Mouse (Mus musculus) MEL-GATA-1-ER (cell line): ENCODE results near the gene Brd7.

ENCODE experiments used
- DNase-seq: peaks from one replicate; pipeline ENCODE4 v3.0.0-alpha.2; 2012; ENCODE audit warnings: low read depth; ENCODE audit errors: extremely low read depth

The Brd7 gene

DNA sequence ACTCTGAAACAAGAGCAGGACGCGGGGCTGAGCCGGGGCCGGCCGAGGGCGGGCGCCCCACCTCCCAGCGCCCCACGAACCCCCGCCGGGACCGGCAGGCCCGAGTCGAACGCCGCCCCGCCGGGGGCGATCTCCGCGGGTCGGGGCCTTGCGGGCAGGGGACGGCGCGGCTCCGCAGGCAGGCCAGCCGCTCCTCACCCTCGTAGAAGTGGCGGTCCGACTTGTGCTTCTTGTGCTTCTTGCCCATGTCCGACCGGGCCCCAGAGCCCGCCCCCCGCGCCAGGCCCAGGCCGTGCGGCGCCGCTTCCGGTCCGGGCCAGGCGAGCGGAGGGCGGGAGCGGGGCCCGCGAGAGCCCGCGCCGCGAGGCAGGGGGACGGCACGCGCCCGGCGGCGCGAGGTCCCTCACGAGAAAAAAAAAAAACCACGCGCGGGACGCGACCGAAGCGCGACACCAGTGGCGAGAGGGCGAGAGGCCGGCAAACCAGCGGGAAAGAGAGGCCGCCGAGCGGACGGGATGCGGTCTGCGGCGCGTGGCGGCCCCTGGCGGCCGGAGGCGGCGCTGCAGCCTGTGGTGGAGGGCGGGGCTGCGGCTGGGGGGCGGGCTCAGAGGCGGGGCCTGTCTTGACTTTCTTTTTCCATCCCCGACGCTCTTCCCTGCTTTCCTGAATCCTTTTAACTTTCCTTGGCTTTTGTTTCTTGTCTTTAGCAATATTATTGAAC is at the start of gene Brd7:
TSS of gene Brd7 (minus strand) at position 487 of the 721 bp plus-strand sequence.
- DNase-seq, result peak; percentile 26

DNA sequence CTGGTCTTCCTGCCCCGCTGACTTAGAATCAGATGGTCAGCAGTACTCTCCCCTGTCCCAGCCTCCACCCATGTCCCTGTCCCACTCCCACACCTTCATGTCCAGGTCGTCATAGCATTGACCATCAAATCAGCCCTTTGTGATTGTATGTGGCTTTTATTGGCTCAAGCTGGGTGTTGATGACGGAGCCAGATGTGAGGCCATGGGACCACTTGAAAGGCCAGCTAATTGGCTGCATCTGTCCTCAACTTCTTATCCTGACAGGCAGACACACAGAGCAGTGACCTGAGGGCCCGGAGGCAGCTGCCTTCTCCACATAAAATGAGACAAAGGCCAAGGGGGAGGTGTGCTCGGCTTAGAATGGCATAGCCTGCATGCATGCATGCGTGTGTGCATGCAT is 49.5 kb upstream of the Brd7 start:
- DNase-seq, result no peak

DNA sequence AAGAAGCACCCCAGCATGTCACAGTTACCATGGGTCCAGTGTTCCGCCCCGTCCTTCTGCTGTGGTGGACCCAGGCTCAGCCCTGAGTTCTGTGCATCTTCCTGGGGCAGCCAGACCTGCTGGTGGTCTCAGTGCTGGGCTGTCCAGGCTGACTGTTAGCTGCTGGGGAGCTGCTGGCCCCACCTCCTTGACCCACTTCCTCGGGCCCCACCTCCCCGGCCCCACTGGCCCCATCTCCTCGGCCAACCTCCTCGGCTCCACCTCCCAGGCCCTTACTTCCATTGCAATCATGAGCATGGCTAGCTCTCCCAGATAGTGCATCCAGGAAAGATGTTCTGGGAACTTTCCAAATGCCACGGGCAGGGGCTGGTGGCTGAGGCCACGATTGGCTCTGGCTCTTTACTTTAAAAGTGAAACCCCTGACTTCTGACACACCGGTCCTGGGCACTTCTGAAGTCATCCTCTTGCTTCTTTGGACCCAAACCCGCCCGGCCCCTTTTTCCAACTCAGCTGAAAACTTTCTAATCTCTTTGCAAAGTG is 47.5 kb upstream of the Brd7 start:
- no peak for DNase-seq

GRCm38 (mm10) chr8:88407716-88408115 is 45.7 kb upstream of the Brd7 start:
- no peak for DNase-seq

- no peak for DNase-seq
Observed at GRCm38 (mm10) chr8:88398060-88398459, 36.1 kb upstream of the Brd7 start.

DNA sequence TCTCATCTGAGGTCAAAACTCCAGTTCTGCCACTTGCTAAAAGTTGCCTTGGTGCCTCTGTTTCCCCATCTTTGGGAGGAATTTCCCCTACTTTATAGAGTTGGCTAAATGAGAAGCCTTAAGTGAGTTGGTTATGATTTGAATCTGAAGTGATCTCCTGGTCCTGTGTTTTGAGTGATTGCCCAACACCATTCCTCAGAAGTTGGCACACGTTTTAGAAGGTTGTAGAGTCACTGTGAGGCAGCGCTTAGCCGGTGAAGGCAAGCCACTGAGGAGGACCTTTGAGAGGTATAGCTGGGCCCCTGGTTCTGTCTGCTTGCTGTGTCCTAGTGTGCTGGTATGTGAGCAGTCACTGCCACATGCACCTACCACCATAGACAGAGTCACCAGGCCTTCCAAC is 31.3 kb upstream of the Brd7 start:
- no peak for DNase-seq

- DNase-seq, result peak; percentile 29
Observed at GRCm38 (mm10) chr8:88390749-88391148, 28.8 kb upstream of the Brd7 start.

GRCm38 (mm10) chr8:88388691-88389239 is 26.8 kb upstream of the Brd7 start:
- DNase-seq, result no peak

- DNase-seq, result no peak
Observed at GRCm38 (mm10) chr8:88387874-88388273, 25.9 kb upstream of the Brd7 start.

GRCm38 (mm10) chr8:88383164-88383556 is 21.2 kb upstream of the Brd7 start:
- DNase-seq, result no peak

GRCm38 (mm10) chr8:88382311-88383163 is 20.5 kb upstream of the Brd7 start:
- DNase-seq, result no peak

DNA sequence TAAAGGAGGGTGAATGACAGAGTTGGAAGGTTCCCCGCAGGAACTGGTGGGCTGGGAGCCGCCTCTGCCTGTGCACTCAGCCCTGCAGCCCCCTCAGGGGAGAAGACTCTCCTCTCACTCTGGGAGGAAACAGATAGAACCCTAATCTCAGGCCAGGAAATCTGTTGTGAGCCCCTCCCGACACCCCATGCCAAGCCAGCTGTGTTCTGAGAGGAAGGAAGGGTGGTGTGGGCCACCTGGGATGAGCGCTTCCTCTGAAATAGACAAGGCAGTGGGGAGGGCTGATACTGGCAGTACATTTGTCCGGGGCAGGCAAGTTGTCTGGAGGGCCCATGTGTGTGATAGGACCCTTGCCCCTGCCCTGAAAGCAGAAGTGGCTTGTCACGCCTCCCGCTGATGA is 18.5 kb upstream of the Brd7 start:
- peak; percentile 57 for DNase-seq

DNA sequence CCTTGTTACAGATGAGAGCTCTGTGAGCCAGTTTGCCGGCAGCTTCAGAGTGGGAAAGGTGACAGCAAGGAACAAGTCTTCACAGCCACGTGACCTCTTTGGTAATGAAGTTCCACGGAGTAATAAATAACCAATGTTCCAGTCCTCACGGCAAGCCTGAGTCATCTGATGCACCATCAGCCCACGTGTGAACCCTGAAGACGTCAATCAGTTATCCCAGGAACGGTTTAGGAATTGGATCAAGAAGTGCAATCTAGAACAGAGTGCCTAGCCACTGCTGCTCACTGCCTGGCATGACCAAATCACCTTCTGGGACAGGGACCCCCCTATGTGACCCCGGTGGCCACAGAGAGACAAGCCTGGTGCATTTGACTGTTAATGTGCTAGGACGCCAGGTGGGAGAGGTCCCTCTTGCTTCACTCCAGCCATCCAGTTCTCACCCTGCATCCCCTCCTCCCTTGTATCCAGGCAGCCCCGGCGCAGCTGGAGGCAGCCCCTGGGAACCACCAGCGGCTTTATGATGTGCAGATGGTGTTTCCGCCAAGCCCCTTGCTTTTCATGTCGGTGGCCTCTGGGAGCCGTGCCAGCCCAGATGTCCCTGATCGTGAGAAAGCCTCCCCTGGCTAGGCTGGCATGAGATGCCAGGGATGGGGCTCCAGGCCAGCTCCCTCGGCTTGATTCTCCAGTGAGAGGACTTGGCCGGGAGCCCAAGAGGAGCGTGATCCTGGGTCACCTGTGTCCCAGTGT is 15.0 kb upstream of the Brd7 start:
- no peak for DNase-seq

DNA sequence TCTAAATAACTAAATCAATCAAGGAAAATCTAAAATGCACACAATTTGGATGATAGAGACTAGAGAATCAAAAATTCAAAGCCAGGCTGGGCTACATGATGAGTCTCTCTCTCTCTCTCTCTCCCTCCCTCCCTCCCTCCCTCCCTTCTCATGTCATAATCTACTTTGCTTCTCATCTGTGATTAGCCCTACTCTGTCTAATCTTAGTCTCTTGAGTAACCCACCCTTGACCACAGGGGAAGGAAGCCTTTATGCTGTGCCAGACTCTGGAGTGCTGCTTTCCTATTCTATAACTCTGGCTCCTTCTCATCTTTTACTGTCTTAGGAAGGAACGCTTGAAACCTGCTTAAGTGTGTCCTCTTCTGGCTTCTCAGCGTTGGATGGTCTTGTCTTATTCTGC is 9.5 kb upstream of the Brd7 start:
- no peak for DNase-seq

DNA sequence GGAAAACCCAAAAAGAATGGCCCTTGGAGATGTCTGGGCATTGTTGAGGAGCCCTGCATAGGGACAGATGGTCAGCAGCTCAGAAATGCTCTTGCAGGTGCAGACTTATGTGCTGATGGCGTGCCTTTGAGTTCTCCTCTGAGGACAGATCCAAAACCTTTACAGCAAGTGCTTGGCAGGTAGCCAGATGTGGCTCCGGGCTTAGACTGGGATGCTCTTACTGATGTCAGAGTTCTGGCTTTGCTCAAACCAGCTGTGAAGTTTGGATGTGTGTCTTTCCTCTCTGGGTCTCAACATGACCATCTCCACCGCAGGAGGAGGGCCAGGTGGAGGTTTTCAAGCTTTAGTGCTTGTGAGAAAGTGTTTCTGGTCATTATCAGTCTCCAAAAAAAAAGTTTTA is 7.8 kb upstream of the Brd7 start:
- DNase-seq, result no peak

DNA sequence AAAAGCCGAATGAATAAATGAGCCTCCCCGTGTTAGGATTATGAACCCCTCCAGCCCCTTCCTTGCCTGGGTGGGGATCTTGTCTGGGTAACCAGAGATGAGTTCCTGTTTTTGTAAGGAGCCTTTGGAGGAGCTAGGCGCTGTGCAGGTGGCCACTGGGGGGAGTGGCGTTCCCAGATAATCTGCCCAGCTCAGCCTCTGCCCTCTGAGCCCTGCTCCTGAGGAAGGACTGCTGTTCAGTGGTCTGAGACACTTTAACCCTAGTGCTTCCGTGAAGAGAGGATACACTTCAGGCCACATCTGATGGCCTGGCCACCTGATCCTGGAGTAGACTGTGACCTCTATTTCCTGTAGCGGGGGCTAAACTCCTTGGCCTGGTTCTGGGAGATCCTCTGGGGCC is 7.2 kb upstream of the Brd7 start:
- no peak for DNase-seq

- peak; percentile 68 for DNase-seq
Observed at GRCm38 (mm10) chr8:88362446-88363150, 604 bp upstream of the Brd7 start.

DNA sequence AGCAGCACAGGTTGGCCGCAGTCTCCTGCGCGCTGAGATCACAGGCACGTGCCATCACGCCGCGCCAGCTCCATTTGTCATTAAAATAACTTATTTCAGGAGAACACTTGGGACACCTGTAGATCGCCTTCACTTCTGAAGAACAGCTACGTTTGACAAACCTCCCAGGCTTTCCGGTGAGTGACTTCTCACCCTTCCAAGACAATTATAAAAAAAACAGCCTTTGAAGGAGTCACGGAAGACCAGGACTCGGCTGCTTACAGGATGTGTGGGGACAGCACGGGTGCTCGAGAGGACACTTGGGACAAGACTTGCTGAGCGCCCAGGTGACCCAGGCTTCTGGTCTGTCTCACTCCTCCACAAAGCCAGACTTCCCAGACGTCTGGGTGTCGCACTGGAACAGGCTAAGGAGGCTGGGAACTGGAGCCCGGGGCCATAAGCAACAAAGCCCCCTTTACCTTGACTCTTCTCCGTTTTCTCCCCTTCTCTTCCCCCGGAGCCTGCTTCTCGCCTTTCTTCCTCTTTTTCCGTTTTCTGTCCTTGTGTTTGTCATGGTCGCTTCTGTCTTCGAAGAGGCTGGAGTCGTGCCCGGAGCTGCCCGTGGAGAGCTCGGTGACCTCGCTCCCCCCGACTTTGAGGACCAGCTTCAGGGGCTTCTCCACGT is 818 bp downstream of the Brd7 start:
- peak; percentile 41 for DNase-seq

DNA sequence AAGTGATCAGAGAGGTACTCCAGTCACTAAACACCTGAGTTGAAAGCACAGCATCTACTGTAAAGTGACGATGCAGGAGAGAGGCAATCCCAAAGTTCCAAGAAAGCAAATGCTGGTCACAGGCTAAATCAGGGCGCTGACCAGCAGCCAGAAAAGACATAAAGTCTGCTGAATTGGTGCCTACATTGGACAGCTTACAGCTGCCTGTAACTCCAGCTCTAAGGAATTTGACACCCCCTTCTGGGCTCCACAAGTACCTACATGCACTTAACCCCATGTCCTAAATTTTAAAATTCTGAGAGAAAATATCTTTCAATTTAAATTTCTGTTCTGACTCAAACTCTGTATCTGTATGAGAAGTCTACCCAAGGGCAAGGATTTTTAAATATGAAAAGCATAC is 2.0 kb downstream of the Brd7 start:
- peak; percentile 37 for DNase-seq

DNA sequence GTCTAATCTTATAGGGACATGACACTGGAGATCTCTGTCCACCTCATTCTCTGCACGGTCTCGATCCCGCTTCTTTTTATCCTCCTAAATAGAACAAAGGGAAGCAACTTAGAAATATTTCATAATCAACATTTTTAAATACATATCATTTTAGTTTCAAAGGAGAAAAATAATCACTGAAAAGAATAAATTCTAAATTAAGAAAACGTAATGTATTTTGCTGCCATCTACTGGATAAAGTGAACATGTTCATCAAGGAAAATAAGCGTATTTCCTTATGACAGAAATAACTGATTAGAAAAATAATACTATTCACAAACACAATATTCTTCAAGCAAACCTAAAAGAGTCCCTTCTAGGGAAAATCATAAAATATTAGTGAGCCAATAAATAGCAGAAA is 4.0 kb downstream of the Brd7 start:
- DNase-seq, result no peak
